Mouse (Mus musculus) kidney, embryonic 15.5 days (tissue): ENCODE measurements around the gene Fryl. TPM values are rescaled to one million over a fixed set of nuclear protein-coding genes. Genes with fewer than 3 reads are reported as not detected.

Source experiments
- ATAC-seq: fragments of 200-750 bp; cut with Nextera tagmentation; replicated peaks from 2 replicates; pipeline ENCODE4 v1.8.0; 2017; ENCODE audit warnings: moderate TSS enrichment; ENCODE audit not compliant: low FRiP score
- H3K27ac ChIP-seq: fragments of 300-500 bp; sonication (generic); 2 replicates; pipeline ENCODE4 v1.5.1; 2015; ENCODE audit warnings: mild to moderate bottlenecking, inconsistent platforms
- H3K27me3 ChIP-seq: fragments of 300-500 bp; sonication (generic); 2 replicates; pipeline ENCODE4 v1.6.1; 2015; ENCODE audit warnings: inconsistent platforms
- H3K36me3 ChIP-seq: fragments of 300-500 bp; sonication (generic); 2 replicates; pipeline ENCODE4 v1.6.1; 2015; ENCODE audit warnings: inconsistent platforms
- H3K4me1 ChIP-seq: fragments of 300-500 bp; sonication (generic); 2 replicates; pipeline ENCODE4 v1.6.1; 2015; ENCODE audit warnings: inconsistent platforms
- H3K4me2 ChIP-seq: fragments of 300-500 bp; sonication (generic); 2 replicates; pipeline ENCODE4 v1.6.1; 2015; ENCODE audit warnings: moderate library complexity, mild to moderate bottlenecking, inconsistent platforms
- H3K4me3 ChIP-seq: fragments of 300-500 bp; sonication (generic); replicated peaks from 2 replicates; pipeline ENCODE4 v1.5.1; 2015; ENCODE audit warnings: mild to moderate bottlenecking, inconsistent platforms
- H3K9ac ChIP-seq: fragments of 300-500 bp; sonication (generic); 2 replicates; pipeline ENCODE4 v1.6.1; 2015; ENCODE audit warnings: mild to moderate bottlenecking, inconsistent platforms
- H3K9me3 ChIP-seq: fragments of 300-500 bp; sonication (generic); replicated peaks from 2 replicates; pipeline ENCODE4 v1.6.1; 2016; ENCODE audit warnings: inconsistent platforms
- WGBS: fragments of 180-500 bp; shearing (Covaris S2); methylation state at CpG from one replicate; pipeline ENCODE4 v1.1.7; 2015; ENCODE audit warnings: mixed read lengths; 5-methylcytosine and 5-hydroxymethylcytosine counted together
- polyA plus RNA-seq: library from polyadenylated mRNA; unstranded; fragments of >200 nt; fragmentation: Nextera tagmentation; extraction: Ambion mirVana; gene quantifications from 2 replicates; pipeline ENCODE4 v1.2.1, GENCODE M21; 2015

The Fryl gene
- polyA plus RNA-seq, 1 experiment from 2014 or later: 34.8 TPM

GRCm38 (mm10) chr5:73280567-73280850 lies 24.1 kb upstream of the Fryl start:
- peaks cover 18% of the 10 kb centered on the region for H3K4me1 ChIP-seq
- 53% methylated on average over 4 of the region's 4 CpGs for WGBS
- no peak overlapping the region for H3K4me3 ChIP-seq
- no peak overlapping the region for H3K4me2 ChIP-seq
- no peak overlapping the region for H3K9ac ChIP-seq
- H3K27me3 ChIP-seq: no peaks in the 10 kb centered on the region
- ATAC-seq: no peak
- H3K9me3 ChIP-seq: no peaks in the 10 kb centered on the region
- no peaks in the 10 kb centered on the region for H3K36me3 ChIP-seq
- H3K27ac ChIP-seq: no peak overlapping the region

GRCm38 (mm10) chr5:73279732-73280566 lies 23.5 kb upstream of the Fryl start:
- H3K4me2 ChIP-seq: peak overlapping the region; percentile 20; the same call in 1 of the 2 replicates
- WGBS: 36% methylated on average over 4 of the region's 4 CpGs
- no peak for ATAC-seq
- no peaks in the 10 kb centered on the region for H3K36me3 ChIP-seq
- peak overlapping the region; percentile 74 for H3K27ac ChIP-seq
- H3K9ac ChIP-seq: no peak overlapping the region
- H3K4me1 ChIP-seq: peaks cover 18% of the 10 kb centered on the region
- H3K27me3 ChIP-seq: no peaks in the 10 kb centered on the region
- H3K4me3 ChIP-seq: no peak overlapping the region
- no peaks in the 10 kb centered on the region for H3K9me3 ChIP-seq

- no peaks in the 10 kb centered on the region for H3K27me3 ChIP-seq
- ATAC-seq: 0 out of 2 replicates have a peak, but pooled peaks have one; percentile 43
- H3K9ac ChIP-seq: no peak overlapping the region
- H3K36me3 ChIP-seq: no peaks in the 10 kb centered on the region
- H3K27ac ChIP-seq: peak overlapping the region; percentile 74
- WGBS: 31% methylated on average over 10 of the region's 10 CpGs
- no peak overlapping the region for H3K4me3 ChIP-seq
- peak overlapping the region; percentile 20; the same call in 1 of the 2 replicates for H3K4me2 ChIP-seq
- no peaks in the 10 kb centered on the region for H3K9me3 ChIP-seq
- peaks cover 18% of the 10 kb centered on the region for H3K4me1 ChIP-seq
Observed at GRCm38 (mm10) chr5:73279190-73279589, 22.8 kb upstream of the Fryl start.

- no peak for ATAC-seq
Observed at GRCm38 (mm10) chr5:73274941-73275340, 18.5 kb upstream of the Fryl start.

GRCm38 (mm10) chr5:73273171-73273570 lies 16.8 kb upstream of the Fryl start:
- Histone ChIP-seq H3K27me3 (no peaks in the 10 kb centered on the region), H3K4me3 (no peak overlapping the region), H3K4me2 (no peak overlapping the region), H3K27ac (no peak overlapping the region), H3K4me1 (peaks cover 3% of the 10 kb centered on the region; the same call in 1 of the 2 replicates), H3K9ac (no peak overlapping the region), H3K36me3 (no peaks in the 10 kb centered on the region), H3K9me3 (no peaks in the 10 kb centered on the region)
- no peak for ATAC-seq
- 71% methylated on average over 4 of the region's 4 CpGs for WGBS

More at GRCm38 (mm10) chr5:73274941-73275340, 18.5 kb upstream of the Fryl start:
- Histone ChIP-seq H3K27me3 (no peaks in the 10 kb centered on the region), H3K4me1 (peaks cover 15% of the 10 kb centered on the region), H3K9ac (no peak overlapping the region), H3K4me2 (no peak overlapping the region), H3K9me3 (no peaks in the 10 kb centered on the region), H3K4me3 (no peak overlapping the region), H3K27ac (no peak overlapping the region), H3K36me3 (no peaks in the 10 kb centered on the region)
- WGBS: 83% methylated on average over 2 of the region's 2 CpGs

GRCm38 (mm10) chr5:73270612-73271011 lies 14.2 kb upstream of the Fryl start:
- Histone ChIP-seq H3K9me3 (no peaks in the 10 kb centered on the region), H3K4me2 (no peak overlapping the region), H3K4me1 (peaks cover 4% of the 10 kb centered on the region; the same call in 1 of the 2 replicates), H3K36me3 (no peaks in the 10 kb centered on the region), H3K27me3 (no peaks in the 10 kb centered on the region), H3K27ac (no peak overlapping the region), H3K9ac (no peak overlapping the region), H3K4me3 (no peak overlapping the region)
- 64% methylated on average over 6 of the region's 6 CpGs for WGBS
- ATAC-seq: no peak

GRCm38 (mm10) chr5:73268636-73269213 lies 12.3 kb upstream of the Fryl start:
- Histone ChIP-seq H3K9ac (no peak overlapping the region), H3K27ac (no peak overlapping the region), H3K27me3 (no peaks in the 10 kb centered on the region), H3K36me3 (no peaks in the 10 kb centered on the region), H3K4me3 (no peak overlapping the region), H3K4me1 (peaks cover 9% of the 10 kb centered on the region; the same call in 1 of the 2 replicates), H3K4me2 (no peak overlapping the region), H3K9me3 (no peaks in the 10 kb centered on the region)
- WGBS: 74% methylated on average over 11 of the region's 11 CpGs
- ATAC-seq: no peak

GRCm38 (mm10) chr5:73265460-73265859 lies 9.0 kb upstream of the Fryl start:
- Histone ChIP-seq H3K4me3 (no peak overlapping the region), H3K4me2 (no peak overlapping the region), H3K27ac (peak overlapping the region; percentile 70), H3K4me1 (peaks cover 9% of the 10 kb centered on the region; the same call in 1 of the 2 replicates), H3K27me3 (no peaks in the 10 kb centered on the region), H3K9ac (no peak overlapping the region), H3K36me3 (no peaks in the 10 kb centered on the region), H3K9me3 (no peaks in the 10 kb centered on the region)
- peak; percentile 76 for ATAC-seq
- WGBS: 16% methylated on average over 5 of the region's 5 CpGs

- Histone ChIP-seq H3K4me2 (no peak overlapping the region), H3K36me3 (no peaks in the 10 kb centered on the region), H3K27me3 (no peaks in the 10 kb centered on the region), H3K9ac (no peak overlapping the region), H3K4me1 (peaks cover 8% of the 10 kb centered on the region; the same call in 1 of the 2 replicates), H3K9me3 (no peaks in the 10 kb centered on the region), H3K4me3 (no peak overlapping the region), H3K27ac (no peak overlapping the region)
- WGBS: 50% methylated on average over 4 of the region's 5 CpGs
- ATAC-seq: no peak
Observed at GRCm38 (mm10) chr5:73264122-73264521, 7.7 kb upstream of the Fryl start.

- Histone ChIP-seq H3K9me3 (no peaks in the 10 kb centered on the region), H3K4me2 (peak overlapping the region; percentile 63), H3K27ac (no peak overlapping the region), H3K9ac (0 out of 2 replicates have a peak overlapping the region, but pooled peaks have one; percentile 19), H3K36me3 (no peaks in the 10 kb centered on the region), H3K4me3 (peak overlapping the region; percentile 98), H3K4me1 (peaks cover 20% of the 10 kb centered on the region), H3K27me3 (no peaks in the 10 kb centered on the region)
- ATAC-seq: no peak
- WGBS: 50% methylated on average over 8 of the region's 8 CpGs
Observed at GRCm38 (mm10) chr5:73257723-73258122, 1.3 kb upstream of the Fryl start.

GRCm38 (mm10) chr5:73257096-73257495 lies 677 bp upstream of the Fryl start:
- H3K27ac ChIP-seq: peak overlapping the region; percentile 61
- WGBS: 2% methylated on average over 11 of the region's 11 CpGs
- ATAC-seq: no peak

More at GRCm38 (mm10) chr5:73257096-73257495, 677 bp upstream of the Fryl start:
- Histone ChIP-seq H3K9me3 (no peaks in the 10 kb centered on the region), H3K4me2 (peak overlapping the region; percentile 63), H3K36me3 (no peaks in the 10 kb centered on the region), H3K4me3 (peak overlapping the region; percentile 98), H3K4me1 (peaks cover 21% of the 10 kb centered on the region), H3K27me3 (no peaks in the 10 kb centered on the region), H3K9ac (peak overlapping the region; percentile 19)
